Mouse (Mus musculus) lung, adult 2 months (tissue): ENCODE data around the gene Prph. TPM values are rescaled to one million over a fixed set of nuclear protein-coding genes. Genes with fewer than 3 reads are reported as not detected.
A peak's percentile ranks its signal among the peaks of the same experiment; 100 is the strongest.

Source experiments
- DNase-seq: peaks from one replicate; pipeline ENCODE4 v3.0.0; 2022
- H3K4me1 ChIP-seq: fragments of 200-500 bp; 2 replicates; pipeline ENCODE4 v1.6.1; 2011; ENCODE audit warnings: low read length; ENCODE audit not compliant: control insufficient read depth, insufficient read depth
- H3K4me3 ChIP-seq: fragments of 200-500 bp; replicated peaks from 2 replicates; pipeline ENCODE3; 2011; ENCODE audit warnings: low read depth, mild to moderate bottlenecking, control low read depth, low read length; ENCODE audit errors: extremely low read depth
- CTCF ChIP-seq: fragments of 200-500 bp; IDR thresholded peaks from 2 replicates; pipeline ENCODE4 v1.5.1; 2011; ENCODE audit warnings: mild to moderate bottlenecking, low read length, control low read depth; ENCODE audit not compliant: insufficient read depth
- POLR2A ChIP-seq: fragments of 200-500 bp; IDR thresholded peaks from 2 replicates; pipeline ENCODE4 v1.6.1; 2011; ENCODE audit warnings: low read depth, mild to moderate bottlenecking, control low read depth, low read length, borderline replicate concordance; ENCODE audit errors: extremely low read depth
- WGBS: fragments of 180-500 bp; shearing (Covaris S2); methylation state at CpG from one replicate; pipeline ENCODE4 v1.1.7; 2018; 5-methylcytosine and 5-hydroxymethylcytosine counted together
- polyA plus RNA-seq: library from polyadenylated mRNA; depleted of rRNA; stranded (reverse); fragments of >200 nt; gene quantifications from 2 replicates; pipeline ENCODE4 v1.2.3, GENCODE M21; 2012

The Prph gene
- polyA plus RNA-seq, 1 experiment, result 1.0 TPM

- DNase-seq, result peak; percentile 78
- TF ChIP-seq POLR2A, result no peak
- peak; percentile 60 for TF ChIP-seq CTCF
- Histone ChIP-seq H3K4me1 (no peaks in the 10 kb centered on the region), H3K4me3 (no peak overlapping the region)
- 18% methylated on average over 7 of the region's 8 CpGs for WGBS
Observed at GRCm38 (mm10) chr15:99024668-99025314, 30.2 kb upstream of the Prph start.

DNA sequence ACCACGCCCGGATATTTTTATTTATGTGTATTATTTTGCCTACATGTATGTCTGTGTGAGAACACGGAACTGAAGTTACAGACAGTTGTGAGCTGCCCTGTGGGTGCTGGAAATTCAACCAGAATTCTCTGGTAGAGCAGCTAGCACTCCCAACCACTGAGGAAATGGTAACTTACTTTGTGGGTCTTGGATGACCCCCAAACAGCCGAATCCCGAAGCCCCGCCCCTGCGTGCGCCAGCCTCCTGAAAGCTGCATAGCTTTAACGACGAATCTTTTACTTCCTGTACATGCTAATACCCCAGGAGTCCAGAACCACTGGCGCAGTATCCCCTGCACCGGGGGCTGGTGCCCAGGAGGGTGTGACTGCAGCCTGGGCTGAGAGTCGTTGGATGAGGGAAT lies 29.6 kb upstream of the Prph start:
- TF ChIP-seq POLR2A (no peak), CTCF (no peak)
- 64% methylated on average over 13 of the region's 13 CpGs for whole genome bisulfite sequencing
- no peak for DNase-seq
- Histone ChIP-seq H3K4me3 (no peak overlapping the region), H3K4me1 (no peaks in the 10 kb centered on the region)

GRCm38 (mm10) chr15:99026259-99026658 lies 28.7 kb upstream of the Prph start:
- Histone ChIP-seq H3K4me1 (peaks cover 3% of the 10 kb centered on the region; the same call in 1 of the 2 replicates), H3K4me3 (no peak overlapping the region)
- no peak for TF ChIP-seq CTCF
- 52% methylated on average over 4 of the region's 4 CpGs for WGBS
- DNase-seq, result no peak

DNA sequence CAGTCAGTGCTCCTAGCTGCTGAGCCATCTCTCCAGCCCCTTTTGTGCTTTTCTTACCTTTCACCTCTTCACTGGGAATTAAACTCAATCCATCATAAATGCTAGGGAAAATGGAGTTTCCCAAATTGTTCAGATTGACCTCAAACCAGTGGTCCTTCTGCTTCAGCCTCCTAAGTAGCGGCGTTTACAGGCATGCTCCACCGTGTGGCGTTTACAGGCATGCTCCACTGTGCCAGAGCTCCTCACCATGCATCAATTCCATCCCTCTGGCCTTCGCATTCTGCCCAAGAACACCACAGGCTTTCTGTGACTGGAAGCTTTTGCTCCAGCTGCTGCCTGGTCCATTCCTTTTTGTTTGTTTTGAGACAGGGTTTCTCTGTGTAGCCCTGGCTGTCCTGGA lies 27.9 kb upstream of the Prph start:
- 79% methylated on average over 5 of the region's 5 CpGs for WGBS
- no peak for DNase-seq
- Histone ChIP-seq H3K4me1 (peaks cover 3% of the 10 kb centered on the region; the same call in 1 of the 2 replicates), H3K4me3 (no peak overlapping the region)
- TF ChIP-seq POLR2A, result no peak
- TF ChIP-seq CTCF, result no peak

GRCm38 (mm10) chr15:99028874-99029458 lies 26.0 kb upstream of the Prph start:
- H3K4me3 ChIP-seq, result peak overlapping the region; percentile 66
- TF ChIP-seq POLR2A (no peak), CTCF (no peak)
- H3K4me1 ChIP-seq, result peaks cover 6% of the 10 kb centered on the region
- WGBS, result 5% methylated on average over 10 of the region's 10 CpGs
- no peak for DNase-seq

- peaks cover 6% of the 10 kb centered on the region for H3K4me1 ChIP-seq
- TF ChIP-seq CTCF, result no peak
- TF ChIP-seq POLR2A, result peak; percentile 82
- peak within 1 kb of the TSS; percentile 66 for H3K4me3 ChIP-seq
- under 1% methylated on average over 52 of the region's 52 CpGs for WGBS
- DNase-seq, result peak; percentile 91
Observed at GRCm38 (mm10) chr15:99029619-99030584, 25.1 kb upstream of the Prph start, which contains the start of gene Tuba1c. TSS of gene Tuba1c (plus strand) at chr15:99029891.

- WGBS, result 3% methylated on average over 26 of the region's 26 CpGs
- peak; percentile 60 for DNase-seq
- Histone ChIP-seq H3K4me3 (peak overlapping the region; percentile 66), H3K4me1 (peaks cover 6% of the 10 kb centered on the region)
- TF ChIP-seq POLR2A (peak; percentile 45; the same call in 1 of the 2 replicates), CTCF (no peak)
Observed at GRCm38 (mm10) chr15:99030585-99031387, 24.2 kb upstream of the Prph start.

DNA sequence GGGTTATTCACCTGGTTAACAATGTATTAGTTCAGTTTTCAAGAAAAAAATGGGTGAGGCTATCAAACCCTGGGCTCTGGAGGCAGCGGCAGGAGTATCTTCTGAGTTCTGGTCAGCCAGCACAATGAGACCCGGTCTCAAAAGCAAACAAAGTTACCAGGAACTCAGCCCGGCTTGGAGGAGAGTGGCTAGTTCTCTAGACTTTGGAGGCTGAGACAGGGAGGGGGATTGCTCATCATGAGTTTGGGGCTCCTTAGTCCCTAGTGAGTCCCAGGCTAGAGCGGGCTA lies 23.6 kb upstream of the Prph start:
- no peak for DNase-seq
- no peak for TF ChIP-seq CTCF
- no peak for TF ChIP-seq POLR2A
- peaks cover 6% of the 10 kb centered on the region for H3K4me1 ChIP-seq
- H3K4me3 ChIP-seq, result peak overlapping the region; percentile 39
- 51% methylated on average over 4 of the region's 4 CpGs for WGBS
